Mouse (Mus musculus) gastrocnemius, adult 8-10 months (tissue): Measurements from ENCODE around the gene Zfp628. TPM values are rescaled to one million over a fixed set of nuclear protein-coding genes. Genes with fewer than 3 reads are reported as not detected.

ENCODE experiments used
- DNase-seq, 2 experiments: peaks; one replicate each; pipeline ENCODE4 v3.0.0; 2022; ENCODE audit warnings: low spot score in 2 of 2
- total RNA-seq, 4 experiments: library from RNA; stranded (reverse); gene quantifications; 2 replicates each; pipeline ENCODE4 v1.2.4; 2022

The Zfp628 gene
- total RNA-seq, 4 experiments from 2014 or later: 8.3 to 10.7 (median 9.7) TPM

DNA sequence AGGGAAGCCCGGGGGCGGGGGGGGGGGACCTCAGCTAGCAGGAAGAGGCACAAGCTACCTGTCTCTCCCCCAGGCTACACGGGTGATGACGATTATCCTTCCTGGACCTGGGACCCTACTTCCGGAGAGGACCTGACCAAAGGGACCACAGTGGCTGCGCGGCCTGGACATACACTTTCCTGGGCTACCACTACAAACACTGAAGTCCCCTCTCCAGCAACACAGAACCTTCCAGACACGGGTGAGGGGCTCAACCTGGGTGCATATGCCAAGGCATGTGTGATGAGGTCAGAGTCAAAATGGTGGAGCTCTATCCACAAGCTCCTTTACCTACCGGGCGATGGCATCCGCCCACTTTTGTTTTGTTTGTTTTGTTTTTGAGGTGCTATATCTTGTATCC, 22.4 kb downstream of the Zfp628 start:
- no peak for DNase-seq

DNA sequence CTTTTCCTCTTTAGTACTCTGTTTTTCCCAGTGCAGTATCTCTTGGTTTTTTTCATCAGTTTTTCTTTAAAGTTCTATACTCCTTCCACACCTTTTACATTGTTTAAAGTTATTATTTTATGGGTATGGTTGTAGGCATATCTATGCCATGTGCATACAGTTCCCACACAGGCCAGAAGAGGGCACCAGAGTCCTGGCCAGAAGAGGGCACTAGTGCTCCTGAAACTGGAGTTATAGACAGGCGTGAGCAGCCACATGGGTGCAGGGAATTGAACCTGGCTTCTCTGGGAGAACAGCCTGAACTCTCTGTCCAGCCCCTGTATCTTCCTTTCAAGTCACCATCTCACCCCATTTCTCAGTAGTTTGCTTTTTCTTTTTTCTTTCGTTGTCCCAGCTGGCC, 23.4 kb downstream of the Zfp628 start:
- DNase-seq: peak; percentile 55 to 58

DNA sequence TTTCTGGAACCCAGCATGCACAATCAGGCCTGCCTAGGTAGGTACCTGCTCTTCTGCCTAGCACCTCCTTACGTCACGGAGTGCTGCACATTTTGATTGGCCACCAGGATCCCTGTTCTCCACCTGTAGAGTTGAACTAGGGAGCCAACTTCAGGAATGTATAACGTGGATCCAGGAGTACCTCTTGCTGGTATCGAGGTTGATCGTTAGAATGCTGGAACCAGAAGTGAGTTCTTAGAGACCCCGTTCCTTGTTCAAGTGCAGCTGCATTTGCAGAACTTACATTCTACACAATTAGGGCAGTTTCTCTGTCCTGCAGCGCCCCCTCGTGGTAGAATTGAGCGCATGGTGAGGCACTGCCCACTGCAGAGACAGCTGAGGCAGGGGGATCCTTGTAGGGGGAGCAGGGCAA, 25.1 kb downstream of the Zfp628 start:
- DNase-seq: peak; percentile 61 to 66

DNA sequence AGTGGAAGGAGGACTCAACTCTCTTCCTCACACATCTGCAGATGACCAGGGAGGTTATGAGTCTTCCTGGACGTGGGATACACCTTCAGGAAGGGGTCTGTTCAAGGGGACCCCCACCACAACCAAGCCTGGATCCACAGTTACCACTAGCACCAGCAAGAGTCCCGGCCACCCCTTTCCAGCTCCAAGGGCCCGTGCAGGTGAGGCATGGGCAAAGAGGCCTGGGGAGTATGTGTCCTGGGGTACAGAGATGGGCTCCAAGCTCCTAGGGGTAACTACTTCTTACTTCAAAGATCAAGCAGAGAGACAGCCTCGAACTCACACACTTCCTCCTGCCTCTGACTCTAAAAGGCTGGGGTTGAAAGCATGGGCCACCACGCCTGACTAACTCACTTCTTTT, 27.7 kb downstream of the Zfp628 start:
- no peak for DNase-seq

DNA sequence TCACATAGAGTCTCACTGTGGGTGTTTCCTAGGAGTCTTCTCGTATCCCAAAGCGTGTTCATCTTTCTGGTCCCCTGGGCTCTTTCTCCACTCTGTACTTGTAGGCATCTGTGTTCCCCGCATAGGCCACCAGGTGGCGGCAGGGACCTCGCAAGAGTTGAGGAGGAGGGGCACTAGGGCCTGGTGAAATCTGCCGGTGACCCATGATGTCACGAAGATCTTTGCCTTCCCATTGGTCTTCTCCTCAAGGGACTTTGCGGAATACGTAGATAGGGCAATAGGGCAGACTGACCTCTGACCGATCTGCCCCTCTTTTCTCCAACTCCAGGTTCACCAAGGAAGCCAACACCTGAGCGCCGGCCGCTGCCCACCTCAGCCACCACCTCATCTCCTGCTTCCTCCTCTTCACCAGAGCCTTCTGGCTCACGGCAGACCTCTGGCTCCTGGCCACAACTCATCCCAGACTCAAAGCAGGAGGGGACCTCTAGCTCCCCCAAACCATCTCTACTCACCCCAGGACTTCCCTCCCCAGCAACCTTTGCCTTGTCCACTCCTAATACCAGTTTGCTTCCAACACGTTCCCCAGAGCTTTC, 28.3 kb downstream of the Zfp628 start:
- DNase-seq: peak; percentile 90 to 95

DNA sequence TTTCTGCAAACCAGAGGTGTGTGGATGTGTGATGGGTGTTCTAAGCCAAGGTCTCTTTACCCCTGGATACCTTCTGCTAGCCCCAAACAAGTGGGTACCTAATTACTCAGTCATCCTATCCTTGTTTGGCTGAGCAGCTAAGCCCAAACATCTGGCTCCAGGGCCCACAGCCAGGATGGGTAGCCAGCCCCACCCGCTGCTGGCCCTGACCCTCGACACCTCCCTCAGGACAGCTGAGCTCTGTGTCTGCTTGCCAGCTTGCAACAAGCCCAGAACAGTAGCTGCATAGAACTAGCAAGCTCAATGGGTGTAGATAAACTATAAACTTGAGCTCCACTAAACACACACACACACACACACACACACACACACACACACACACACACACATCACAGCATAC, 32.8 kb downstream of the Zfp628 start:
- DNase-seq: peak; percentile 75 to 85

DNA sequence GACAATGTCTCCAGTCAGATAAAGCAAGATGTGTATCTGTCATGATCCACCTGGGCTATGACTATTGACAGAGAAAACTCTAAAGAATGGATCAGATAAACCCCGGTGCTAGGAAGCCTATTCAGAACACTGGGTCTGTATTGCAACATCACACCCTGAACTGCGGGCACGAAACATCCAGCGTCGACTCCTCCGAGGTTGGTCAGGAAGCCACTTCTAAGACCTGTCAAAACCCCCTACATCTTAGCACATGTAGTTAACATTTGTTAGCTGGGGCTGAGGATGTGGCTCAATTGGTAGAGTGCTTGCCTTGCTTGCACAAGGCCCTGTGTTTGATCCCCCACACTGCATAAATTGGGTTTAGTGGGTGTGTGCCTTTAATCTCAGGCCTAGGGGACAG, 33.4 kb downstream of the Zfp628 start:
- no peak for DNase-seq

DNA sequence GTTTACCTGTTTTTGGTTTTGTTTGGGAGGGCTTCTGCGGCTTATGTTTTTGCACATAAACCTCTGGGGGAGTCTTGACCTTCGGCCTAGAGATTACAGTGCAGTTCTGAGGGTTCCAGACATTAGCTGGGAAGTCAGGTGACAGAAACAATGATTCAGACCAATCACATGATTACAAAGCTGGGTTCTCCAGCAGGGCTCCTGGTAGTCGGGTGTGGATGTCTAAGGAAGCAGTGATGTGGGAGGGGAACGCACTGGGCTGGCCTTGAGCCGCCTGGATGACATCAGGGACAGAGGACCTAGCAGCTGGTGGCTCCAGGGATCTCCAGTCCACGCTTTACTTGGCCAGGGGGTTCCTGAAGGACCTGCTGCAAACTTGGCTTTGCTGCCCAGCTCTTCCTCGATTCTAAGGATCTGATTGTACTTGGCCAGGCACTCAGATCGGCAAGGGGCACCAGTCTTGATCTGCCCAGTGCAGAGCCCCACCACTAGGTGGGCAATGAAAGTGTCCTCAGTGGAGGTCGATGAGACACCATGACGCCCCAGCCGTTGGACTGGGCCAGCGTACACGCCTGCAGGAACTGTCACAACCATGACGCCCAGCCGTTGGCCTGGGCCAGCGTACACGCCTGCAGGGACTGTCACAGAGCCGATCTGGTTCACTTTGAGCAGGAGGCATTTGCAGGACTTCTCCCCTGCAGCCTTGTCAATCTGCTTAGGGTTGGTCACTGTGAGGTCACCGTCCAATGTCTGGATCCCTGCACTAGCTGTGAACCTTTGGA, 35.7 kb downstream of the Zfp628 start:
- no peak for DNase-seq

DNA sequence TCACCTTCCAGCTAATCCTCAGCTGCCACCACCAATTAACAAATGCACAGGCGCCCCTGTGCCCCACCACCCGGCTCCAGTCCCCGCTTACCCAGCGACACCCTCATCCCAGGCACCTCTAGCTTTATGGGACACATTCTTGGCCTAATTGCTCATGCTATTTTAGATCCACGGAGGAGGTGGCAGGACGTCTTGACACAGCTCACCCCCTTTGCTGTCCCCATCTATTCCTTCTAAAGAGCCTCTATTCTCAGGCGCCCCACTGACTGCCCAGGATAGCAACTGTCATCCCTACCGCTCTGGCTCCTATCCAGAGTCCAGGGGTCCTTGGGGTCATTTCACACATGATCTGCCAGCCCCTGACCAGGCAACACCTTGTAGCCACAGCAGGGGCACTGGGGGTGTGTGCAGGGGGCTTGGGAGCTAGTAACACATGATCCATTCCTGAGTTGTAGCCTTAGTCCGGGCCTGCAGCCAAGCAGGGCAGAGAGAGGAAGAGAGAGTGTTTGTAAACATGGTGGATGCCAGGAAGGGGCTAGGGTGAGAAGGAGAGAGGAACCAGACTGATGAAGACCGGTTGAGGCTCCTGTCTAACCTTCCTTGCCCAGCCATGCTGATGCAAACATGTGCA, 38.9 kb downstream of the Zfp628 start:
- peak in 1 of 2 experiments; percentile 33 for DNase-seq

DNA sequence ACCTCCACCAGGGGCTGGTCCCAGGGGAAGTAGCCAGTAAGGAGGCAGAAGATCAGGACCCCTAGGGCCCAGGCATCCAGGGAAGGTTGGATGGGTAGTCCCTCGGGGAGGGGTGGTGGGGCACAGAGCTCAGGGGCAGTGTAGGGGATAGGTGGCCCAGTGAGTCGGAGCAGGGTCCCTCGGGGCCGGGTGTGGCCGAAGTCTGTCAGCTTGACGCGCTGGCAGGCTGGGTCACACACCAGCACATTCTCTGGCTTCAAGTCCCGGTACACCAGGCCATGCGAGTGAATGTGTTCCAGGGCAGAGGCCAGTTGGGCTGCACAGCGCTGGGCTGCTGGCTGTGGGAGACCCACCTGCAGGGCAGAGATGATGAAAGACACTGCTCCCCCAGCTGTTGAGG, 42.3 kb downstream of the Zfp628 start:
- DNase-seq: no peak

DNA sequence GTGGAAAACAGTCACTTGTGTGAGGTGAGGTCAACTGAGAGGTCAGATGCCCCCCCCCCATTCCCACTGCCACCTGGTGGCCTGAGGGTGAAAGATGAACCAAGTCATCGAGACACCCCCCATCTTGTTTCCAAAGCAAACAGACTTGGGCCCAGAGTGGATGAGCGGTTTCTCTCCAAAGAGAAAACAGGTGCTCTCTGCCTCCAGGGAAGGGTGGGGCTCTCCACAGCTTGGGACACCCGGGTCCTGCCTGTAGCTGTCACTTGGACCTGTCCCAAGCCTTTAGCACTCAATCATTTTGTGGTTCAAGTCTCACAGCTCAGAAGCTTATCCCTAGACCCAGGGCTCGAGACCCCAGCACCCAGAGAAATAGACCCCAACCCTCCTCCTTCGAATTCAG, 48.5 kb downstream of the Zfp628 start:
- DNase-seq: no peak

DNA sequence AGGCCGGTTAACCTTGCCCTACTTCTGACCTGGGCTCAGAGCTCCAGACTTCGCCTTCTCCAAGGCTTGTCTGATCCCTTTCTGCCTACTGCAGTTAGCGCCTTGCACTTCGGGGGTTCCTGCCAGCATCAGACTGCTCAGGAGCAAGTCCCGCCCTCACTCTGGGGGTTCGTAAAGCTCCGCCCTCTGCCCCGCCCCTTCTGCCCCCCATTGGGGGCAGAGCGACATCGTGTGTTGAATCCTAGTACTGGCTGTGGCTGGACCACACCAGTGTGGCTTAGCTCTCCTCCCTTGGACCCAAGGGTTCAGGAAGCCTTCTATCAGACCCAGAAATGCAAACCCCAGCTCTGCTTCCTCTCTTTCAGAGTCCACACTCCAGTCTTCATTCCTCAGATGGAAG, 49.3 kb downstream of the Zfp628 start, which contains the start of gene Sbk2:
Gene Sbk2, minus strand, starts transcription at position 135 of the 400 bp plus-strand sequence.
- DNase-seq: peak; percentile 84 to 85

DNA sequence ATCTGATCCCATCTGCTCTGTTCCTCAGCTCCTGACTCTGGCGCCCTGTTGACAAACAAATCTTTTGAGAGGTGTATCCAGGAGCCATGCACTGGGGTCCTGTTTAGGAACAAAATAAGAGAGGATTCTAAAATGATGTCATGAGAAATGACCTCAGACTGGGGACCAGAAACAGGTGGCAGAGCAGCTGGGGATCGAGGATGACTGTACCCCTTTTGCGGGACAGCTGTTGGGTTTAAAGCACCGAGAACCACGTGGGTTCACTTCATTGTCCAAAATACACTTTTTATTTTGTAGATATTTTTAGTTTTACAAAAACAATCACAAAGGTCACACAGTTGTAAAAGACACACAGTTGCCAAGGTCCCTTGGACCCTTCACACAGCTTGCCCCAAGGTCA, 50.0 kb downstream of the Zfp628 start:
- no peak for DNase-seq

DNA sequence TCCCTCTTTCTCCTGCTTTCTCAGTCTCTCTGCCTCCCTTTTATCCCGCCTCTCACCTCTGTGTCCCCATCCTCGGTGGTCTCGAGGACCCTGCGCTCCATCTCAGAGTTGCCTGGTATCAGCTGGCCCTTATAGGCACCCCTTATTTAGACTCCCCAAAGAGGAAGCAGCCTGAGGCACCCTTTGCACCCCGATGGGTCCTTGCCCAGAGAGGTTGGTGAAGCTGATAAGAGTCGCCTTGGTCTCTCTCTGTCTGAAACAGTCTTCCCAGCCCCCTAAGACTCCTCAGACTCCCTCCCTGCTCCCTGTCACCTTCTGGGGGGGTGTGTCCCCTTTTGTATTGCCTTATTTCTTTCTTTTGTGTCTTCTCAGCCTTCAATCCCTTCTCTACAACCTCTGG, 56.1 kb downstream of the Zfp628 start, which contains the start of gene Sbk3:
Gene Sbk3, minus strand, starts transcription at position 101 of the 400 bp plus-strand sequence.
- no peak for DNase-seq

Other genes with a start within 250 kb of the Zfp628 start
- 10 to 100 TPM; 23.4 to 28.8 (median 24.4) TPM for gene Hspbp1, start 230.1 kb upstream of the Zfp628 start, total RNA-seq
- under 1 TPM; 0.13 to 0.49 (median 0.39) TPM for gene Brsk1, start 224.6 kb upstream of the Zfp628 start, total RNA-seq
- gene Tmem150b, start 190.0 kb upstream of the Zfp628 start, total RNA-seq: not detected
- 1 to 10 TPM; 3.5 to 5.2 (median 4.8) TPM for gene Kmt5c, start 175.1 kb upstream of the Zfp628 start, total RNA-seq
- not detected for gene Cox6b2, start 162.1 kb upstream of the Zfp628 start, total RNA-seq
- not detected for gene Fam71e2, start 143.9 kb upstream of the Zfp628 start, total RNA-seq
- gene Il11, start 132.4 kb upstream of the Zfp628 start, total RNA-seq: not detected
- not detected for gene Tmem190, start 132.3 kb upstream of the Zfp628 start, total RNA-seq
- gene Tmem238, start 125.6 kb upstream of the Zfp628 start, total RNA-seq: 10 to 100 TPM in 1 of 4 experiments, 1 to 10 TPM in 3; 6.0 to 12.3 (median 7.4) TPM
- 100 to 1,000 TPM; 347 to 558 (median 433) TPM for gene Rpl28, start 122.3 kb upstream of the Zfp628 start, total RNA-seq
- 100 to 1,000 TPM in 1 of 4 experiments, 10 to 100 TPM in 3; 92.3 to 102 (median 95.8) TPM for gene Ube2s, start 102.6 kb upstream of the Zfp628 start, total RNA-seq
- not detected for gene Shisa7, start 70.5 kb upstream of the Zfp628 start, total RNA-seq
- 1 to 10 TPM; 3.5 to 5.0 (median 3.8) TPM for gene Isoc2b, start 45.0 kb upstream of the Zfp628 start, total RNA-seq
- gene Isoc2a, start 38.1 kb upstream of the Zfp628 start, total RNA-seq: 10 to 100 TPM; 23.6 to 32.4 (median 28.2) TPM
- under 1 TPM in 3 of 4 experiments, not detected in 1; 0.29 to 0.81 (median 0.48) TPM for gene Gm36210, start 8.7 kb upstream of the Zfp628 start, total RNA-seq
- 1 to 10 TPM; 4.2 to 5.2 (median 4.6) TPM for gene Nat14, start 6.8 kb downstream of the Zfp628 start, total RNA-seq
- 1 to 10 TPM; 1.9 to 4.6 (median 2.5) TPM for gene Ssc5d, start 10.6 kb downstream of the Zfp628 start, total RNA-seq
- gene Sbk2, start 49.2 kb downstream of the Zfp628 start, total RNA-seq: 10 to 100 TPM; 55.4 to 88.7 (median 62.8) TPM
- gene Sbk3, start 56.0 kb downstream of the Zfp628 start, total RNA-seq: 1 to 10 TPM in 3 of 4 experiments, under 1 TPM in 1; 0.58 to 1.6 (median 1.1) TPM
- 1 to 10 TPM; 7.1 to 9.8 (median 8.7) TPM for gene Zfp579, start 80.9 kb downstream of the Zfp628 start, total RNA-seq
- gene Zfp524, start 99.2 kb downstream of the Zfp628 start, total RNA-seq: 10 to 100 TPM in 2 of 4 experiments, 1 to 10 TPM in 2; 8.3 to 11.7 (median 10.2) TPM
- 10 to 100 TPM; 22.4 to 25.7 (median 24.6) TPM for gene Fiz1, start 99.5 kb downstream of the Zfp628 start, total RNA-seq
- gene Gm44973, start 100.3 kb downstream of the Zfp628 start, total RNA-seq: not detected
- gene Zfp865, start 105.2 kb downstream of the Zfp628 start, total RNA-seq: 10 to 100 TPM; 12.4 to 16.3 (median 13.7) TPM
- gene Ccdc106, start 105.3 kb downstream of the Zfp628 start, total RNA-seq: not detected
- not detected for gene 4632433K11Rik, start 118.9 kb downstream of the Zfp628 start, total RNA-seq
- 1 to 10 TPM; 2.3 to 3.0 (median 2.7) TPM for gene Zfp784, start 123.2 kb downstream of the Zfp628 start, total RNA-seq
- 1 to 10 TPM; 1.5 to 3.7 (median 3.1) TPM for gene Zfp580, start 136.3 kb downstream of the Zfp628 start, total RNA-seq
- gene U2af2, start 146.9 kb downstream of the Zfp628 start, total RNA-seq: 10 to 100 TPM; 38.2 to 52.9 (median 47.0) TPM
- 100 to 1,000 TPM; 164 to 200 (median 181) TPM for gene Epn1, start 165.0 kb downstream of the Zfp628 start, total RNA-seq
- not detected for gene Rfpl4, start 201.7 kb downstream of the Zfp628 start, total RNA-seq
- gene Rasl2-9, start 210.7 kb downstream of the Zfp628 start, total RNA-seq: 1 to 10 TPM; 2.1 to 2.9 (median 2.5) TPM
- gene Vmn1r55, start 234.5 kb downstream of the Zfp628 start, total RNA-seq: not detected